Mouse (Mus musculus) neural tube, embryonic 11.5 days (tissue): Measurements from ENCODE around the gene Klri2. TPM values are rescaled to one million over a fixed set of nuclear protein-coding genes. Genes with fewer than 3 reads are reported as not detected.
"Not testable (repeated sequence)": the region's sequence is repeated elsewhere in the genome, so short reads cannot be mapped to it uniquely, and the experiment has no call there.

Experiments
- ATAC-seq: fragments of 200-750 bp; cut with Nextera tagmentation; 2 replicates; pipeline ENCODE4 v1.8.0; 2017; ENCODE audit warnings: moderate number of reproducible peaks, mild to moderate bottlenecking, moderate TSS enrichment, moderate library complexity; ENCODE audit not compliant: insufficient read depth, low FRiP score, low TSS enrichment
- DNase-seq: peaks from one replicate; pipeline ENCODE4 v3.0.0-alpha.2; 2015; ENCODE audit warnings: low spot score
- H3K27ac ChIP-seq: fragments of 300-500 bp; sonication (generic); 2 replicates; pipeline ENCODE4 v1.5.1; 2014; ENCODE audit warnings: low read depth, mild to moderate bottlenecking, low read length
- H3K27me3 ChIP-seq: fragments of 300-500 bp; sonication (generic); 2 replicates; pipeline ENCODE4 v1.6.1; 2014; ENCODE audit warnings: mild to moderate bottlenecking, low read length, mixed read lengths; ENCODE audit not compliant: control insufficient read depth, insufficient read depth
- H3K36me3 ChIP-seq: fragments of 300-500 bp; sonication (generic); 2 replicates; pipeline ENCODE4 v1.6.1; 2014; ENCODE audit warnings: mild to moderate bottlenecking, low read length, moderate library complexity, mixed read lengths; ENCODE audit not compliant: control insufficient read depth, insufficient read depth
- H3K4me1 ChIP-seq: fragments of 300-500 bp; sonication (generic); 2 replicates; pipeline ENCODE4 v1.6.1; 2014; ENCODE audit warnings: low read length, mixed read lengths; ENCODE audit not compliant: control insufficient read depth, insufficient read depth
- H3K4me2 ChIP-seq: fragments of 300-500 bp; sonication (generic); 2 replicates; pipeline ENCODE4 v1.6.1; 2014; ENCODE audit warnings: low read depth, mild to moderate bottlenecking, moderate library complexity
- H3K4me3 ChIP-seq: fragments of 300-500 bp; sonication (generic); 2 replicates; pipeline ENCODE4 v1.5.1; 2014; ENCODE audit warnings: low read depth, low read length
- H3K9ac ChIP-seq: fragments of 300-500 bp; sonication (generic); 2 replicates; pipeline ENCODE4 v1.6.1; 2014; ENCODE audit warnings: mild to moderate bottlenecking, low read length
- H3K9me3 ChIP-seq: fragments of 300-500 bp; sonication (generic); 2 replicates; pipeline ENCODE4 v1.6.1; 2016; ENCODE audit warnings: low read length; ENCODE audit not compliant: control insufficient read depth
- WGBS: fragments of 180-500 bp; shearing (Covaris S2); extraction: QIAGEN DNeasy Blood & Tissue Kit; methylation state at CpG from one replicate; pipeline ENCODE4 v1.1.7; 2014; 5-methylcytosine and 5-hydroxymethylcytosine counted together
- polyA plus RNA-seq: library from polyadenylated mRNA; unstranded; fragments of >200 nt; fragmentation: Nextera tagmentation; extraction: Ambion mirVana; gene quantifications from 2 replicates; pipeline ENCODE4 v1.2.1, GENCODE M21; 2014

Klri2 gene
- not detected in 2 replicates for polyA plus RNA-seq

GRCm38 (mm10) chr6:129740069-129740721, at the start of gene Klri2:
Gene Klri2, minus strand, starts transcription at chr6:129740484.
- 82% methylated on average over 2 of the region's 2 CpGs for WGBS
- no peak within 1 kb of the TSS for H3K4me3 ChIP-seq
- no peaks in the 10 kb centered on the region for H3K4me1 ChIP-seq
- no peak within 1 kb of the TSS for H3K27ac ChIP-seq
- H3K27me3 ChIP-seq: no peaks in the 10 kb centered on the region
- ATAC-seq: no peak
- no peak within 1 kb of the TSS for H3K9ac ChIP-seq
- no peak for DNase-seq
- no peak within 1 kb of the TSS for H3K4me2 ChIP-seq
- no peaks in the 10 kb centered on the region for H3K36me3 ChIP-seq
- no peaks in the 10 kb centered on the region for H3K9me3 ChIP-seq

- DNase-seq, H3K4me3 ChIP-seq, ATAC-seq, H3K9ac ChIP-seq, H3K4me1 ChIP-seq, H3K36me3 ChIP-seq, H3K9me3 ChIP-seq, H3K4me2 ChIP-seq, H3K27ac ChIP-seq, H3K27me3 ChIP-seq: not testable (repeated sequence)
- 91% methylated on average over 3 of the region's 3 CpGs for WGBS
Measured at GRCm38 (mm10) chr6:129784170-129784569, 43.9 kb upstream of the Klri2 start, which contains the start of gene Gm156. Gene Gm156, minus strand, starts transcription at chr6:129784270.

GRCm38 (mm10) chr6:129747654-129748032, 7.4 kb upstream of the Klri2 start:
- H3K4me1 ChIP-seq: no peaks in the 10 kb centered on the region
- no peak overlapping the region for H3K9ac ChIP-seq
- no peak for ATAC-seq
- H3K27me3 ChIP-seq: no peaks in the 10 kb centered on the region
- no peak overlapping the region for H3K4me2 ChIP-seq
- DNase-seq: no peak
- H3K9me3 ChIP-seq: no peaks in the 10 kb centered on the region
- H3K36me3 ChIP-seq: no peaks in the 10 kb centered on the region
- WGBS: 73% methylated on average over 3 of the region's 3 CpGs
- no peak overlapping the region for H3K4me3 ChIP-seq
- H3K27ac ChIP-seq: no peak overlapping the region

- no peak for DNase-seq
- WGBS: 80% methylated on average over 4 of the region's 4 CpGs
- no peak overlapping the region for H3K27ac ChIP-seq
Measured at GRCm38 (mm10) chr6:129747016-129747653, 6.9 kb upstream of the Klri2 start.

GRCm38 (mm10) chr6:129746151-129746550, 5.9 kb upstream of the Klri2 start:
- Histone ChIP-seq H3K9me3 (no peaks in the 10 kb centered on the region), H3K9ac (no peak overlapping the region), H3K27ac (no peak overlapping the region), H3K4me3 (no peak overlapping the region), H3K27me3 (no peaks in the 10 kb centered on the region), H3K4me1 (no peaks in the 10 kb centered on the region), H3K4me2 (no peak overlapping the region), H3K36me3 (no peaks in the 10 kb centered on the region)
- DNase-seq (no peak), ATAC-seq (no peak)
- WGBS: 69% methylated on average over 3 of the region's 3 CpGs

More at GRCm38 (mm10) chr6:129747016-129747653, 6.9 kb upstream of the Klri2 start:
- Histone ChIP-seq H3K9ac (no peak overlapping the region), H3K27me3 (no peaks in the 10 kb centered on the region), H3K36me3 (no peaks in the 10 kb centered on the region), H3K9me3 (no peaks in the 10 kb centered on the region), H3K4me3 (no peak overlapping the region), H3K4me1 (no peaks in the 10 kb centered on the region), H3K4me2 (no peak overlapping the region)
- ATAC-seq: no peak

- H3K4me1 ChIP-seq: no peaks in the 10 kb centered on the region
- DNase-seq: no peak
- H3K9ac ChIP-seq: no peak overlapping the region
Measured at GRCm38 (mm10) chr6:129736414-129736813, 3.9 kb downstream of the Klri2 start.

GRCm38 (mm10) chr6:129727237-129727636, 13.0 kb downstream of the Klri2 start:
- Histone ChIP-seq H3K36me3 (no peaks in the 10 kb centered on the region), H3K4me3 (no peak overlapping the region), H3K9me3 (no peaks in the 10 kb centered on the region), H3K9ac (no peak overlapping the region), H3K27me3 (no peaks in the 10 kb centered on the region), H3K4me2 (no peak overlapping the region), H3K4me1 (no peaks in the 10 kb centered on the region), H3K27ac (no peak overlapping the region)
- ATAC-seq (no peak), DNase-seq (no peak)
- WGBS: 77% methylated on average over 1 of the region's 1 CpGs

More at GRCm38 (mm10) chr6:129736414-129736813, 3.9 kb downstream of the Klri2 start:
- Histone ChIP-seq H3K36me3 (no peaks in the 10 kb centered on the region), H3K4me2 (no peak overlapping the region), H3K9me3 (no peaks in the 10 kb centered on the region), H3K27ac (no peak overlapping the region), H3K4me3 (no peak overlapping the region), H3K27me3 (no peaks in the 10 kb centered on the region)
- ATAC-seq: no peak

GRCm38 (mm10) chr6:129721390-129721789, 18.9 kb downstream of the Klri2 start:
- 64% methylated on average over 1 of the region's 1 CpGs for WGBS
- H3K9me3 ChIP-seq: no peaks in the 10 kb centered on the region
- no peak overlapping the region for H3K27ac ChIP-seq
- H3K4me3 ChIP-seq: no peak overlapping the region
- H3K36me3 ChIP-seq: no peaks in the 10 kb centered on the region
- H3K4me1 ChIP-seq: no peaks in the 10 kb centered on the region
- no peaks in the 10 kb centered on the region for H3K27me3 ChIP-seq
- no peak overlapping the region for H3K4me2 ChIP-seq
- DNase-seq (no peak), ATAC-seq (0 out of 2 replicates have a peak, but pooled peaks have one; percentile 30)
- H3K9ac ChIP-seq: no peak overlapping the region

GRCm38 (mm10) chr6:129720487-129720886, 19.8 kb downstream of the Klri2 start:
- H3K9me3 ChIP-seq: no peaks in the 10 kb centered on the region
- WGBS: 7% methylated on average over 3 of the region's 3 CpGs
- H3K36me3 ChIP-seq: no peaks in the 10 kb centered on the region
- H3K27me3 ChIP-seq: no peaks in the 10 kb centered on the region
- no peak for DNase-seq
- no peak overlapping the region for H3K4me2 ChIP-seq
- no peak overlapping the region for H3K4me3 ChIP-seq
- H3K9ac ChIP-seq: no peak overlapping the region
- H3K27ac ChIP-seq: no peak overlapping the region
- no peaks in the 10 kb centered on the region for H3K4me1 ChIP-seq
- peak; percentile 80 for ATAC-seq
